Mouse (Mus musculus) forebrain, embryonic 10.5 days (tissue): ENCODE data around the gene Disp3. TPM values are rescaled to one million over a fixed set of nuclear protein-coding genes. Genes with fewer than 3 reads are reported as not detected.

Source experiments
- DNase-seq: peaks from one replicate; pipeline ENCODE4 v3.0.0-alpha.2; 2017; ENCODE audit warnings: low spot score; ENCODE audit errors: extremely low spot score
- H3K27ac ChIP-seq: fragments of 300-500 bp; sonication (generic); 2 replicates; pipeline ENCODE4 v1.5.1; 2016; ENCODE audit warnings: mild to moderate bottlenecking
- H3K27me3 ChIP-seq: fragments of 300-500 bp; sonication (generic); 2 replicates; pipeline ENCODE4 v1.6.1; 2016; ENCODE audit warnings: mild to moderate bottlenecking; ENCODE audit not compliant: poor library complexity, severe bottlenecking
- H3K36me3 ChIP-seq: fragments of 300-500 bp; sonication (generic); replicated peaks from 2 replicates; pipeline ENCODE4 v1.6.1; 2016; ENCODE audit warnings: mild to moderate bottlenecking, moderate library complexity
- H3K4me1 ChIP-seq: fragments of 300-500 bp; sonication (generic); 2 replicates; pipeline ENCODE4 v1.6.1; 2016
- H3K4me3 ChIP-seq: fragments of 300-500 bp; sonication (generic); 2 replicates; pipeline ENCODE4 v1.5.1; 2016; ENCODE audit warnings: mild to moderate bottlenecking, moderate library complexity
- H3K9me3 ChIP-seq: fragments of 300-500 bp; sonication (generic); 2 replicates; pipeline ENCODE4 v1.6.1; 2016; ENCODE audit warnings: mild to moderate bottlenecking, moderate library complexity
- WGBS: fragments of 180-500 bp; shearing (Covaris S2); methylation state at CpG from one replicate; pipeline ENCODE4 v1.1.7; 2016; 5-methylcytosine and 5-hydroxymethylcytosine counted together
- polyA plus RNA-seq: library from polyadenylated mRNA; unstranded; fragments of >200 nt; fragmentation: Nextera tagmentation; extraction: Ambion mirVana; gene quantifications from 2 replicates; pipeline ENCODE4 v1.2.1, GENCODE M21; 2016

Gene Disp3
- polyA plus RNA-seq, 1 experiment from 2014 or later, result 2.1 TPM

GRCm38 (mm10) chr4:148286226-148287031, 1.3 kb downstream of the Disp3 start:
- WGBS, result 16% methylated on average over 22 of the region's 22 CpGs
- Histone ChIP-seq H3K36me3 (no peaks in the 10 kb centered on the region), H3K4me3 (peak overlapping the region; percentile 61), H3K27me3 (peaks cover 56% of the 10 kb centered on the region), H3K4me1 (peaks cover 59% of the 10 kb centered on the region), H3K9me3 (no peaks in the 10 kb centered on the region), H3K27ac (no peak overlapping the region)
- DNase-seq, result peak; percentile 63

- 59% methylated on average over 13 of the region's 13 CpGs for WGBS
- no peak for DNase-seq
- Histone ChIP-seq H3K4me1 (peaks cover 41% of the 10 kb centered on the region), H3K36me3 (no peaks in the 10 kb centered on the region), H3K27me3 (peaks cover 55% of the 10 kb centered on the region), H3K4me3 (no peak overlapping the region), H3K27ac (no peak overlapping the region), H3K9me3 (no peaks in the 10 kb centered on the region)
Observed at GRCm38 (mm10) chr4:148284219-148284618, 3.5 kb downstream of the Disp3 start.

GRCm38 (mm10) chr4:148276816-148277491, 10.8 kb downstream of the Disp3 start:
- 19% methylated on average over 4 of the region's 4 CpGs for WGBS
- Histone ChIP-seq H3K36me3 (no peaks in the 10 kb centered on the region), H3K27ac (no peak overlapping the region), H3K4me3 (no peak overlapping the region), H3K9me3 (no peaks in the 10 kb centered on the region), H3K27me3 (peaks cover 46% of the 10 kb centered on the region), H3K4me1 (peaks cover 18% of the 10 kb centered on the region)
- DNase-seq, result no peak

DNA sequence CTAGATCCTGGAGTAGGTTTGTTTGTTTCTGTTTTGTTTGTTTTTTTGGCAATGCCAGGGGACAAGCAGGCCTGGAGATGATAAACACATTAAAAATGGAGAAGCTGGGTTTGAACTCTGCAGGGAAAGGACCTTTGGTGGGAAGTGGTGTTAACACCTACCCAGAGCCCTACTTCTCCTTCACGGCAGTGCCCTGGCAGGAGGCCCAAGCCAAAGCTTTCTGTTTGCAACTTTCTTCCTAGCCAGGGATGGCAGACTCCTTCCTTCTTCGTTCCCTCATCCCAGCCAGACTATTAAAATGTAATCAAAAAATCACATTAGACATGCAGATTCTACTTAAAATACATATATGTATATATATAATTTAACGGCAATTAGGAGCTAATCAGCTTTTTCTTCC, 13.1 kb downstream of the Disp3 start:
- no peak overlapping the region for H3K4me3 ChIP-seq
- 82% methylated on average over 3 of the region's 3 CpGs for WGBS
- DNase-seq, result no peak
- H3K36me3 ChIP-seq, result no peaks in the 10 kb centered on the region
- H3K27me3 ChIP-seq, result peaks cover 68% of the 10 kb centered on the region
- H3K27ac ChIP-seq, result no peak overlapping the region
- peaks cover 25% of the 10 kb centered on the region for H3K4me1 ChIP-seq
- no peaks in the 10 kb centered on the region for H3K9me3 ChIP-seq

DNA sequence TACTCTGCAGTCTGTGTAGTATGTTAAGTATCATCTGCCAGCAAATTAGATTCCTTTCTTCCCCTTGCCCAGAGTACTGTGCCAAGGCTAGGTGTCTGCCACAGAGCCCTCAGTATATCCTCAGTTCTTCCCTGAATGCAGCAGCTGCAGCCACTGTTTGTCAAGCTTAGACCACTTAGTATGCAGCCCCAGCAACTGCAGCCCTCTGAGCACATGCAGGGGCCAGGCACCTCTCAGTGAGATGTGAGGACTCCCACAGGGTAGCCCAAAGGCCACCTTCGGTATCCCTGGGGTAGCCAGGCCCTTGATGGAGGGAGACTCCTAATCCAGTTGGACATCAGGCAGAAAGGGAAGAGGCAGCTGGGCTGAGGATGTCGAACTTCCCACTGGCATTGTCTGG, 14.5 kb downstream of the Disp3 start:
- Histone ChIP-seq H3K36me3 (no peaks in the 10 kb centered on the region), H3K27ac (no peak overlapping the region), H3K9me3 (no peaks in the 10 kb centered on the region), H3K4me1 (peaks cover 25% of the 10 kb centered on the region), H3K4me3 (no peak overlapping the region), H3K27me3 (peaks cover 74% of the 10 kb centered on the region)
- DNase-seq, result no peak
- WGBS, result 8% methylated on average over 2 of the region's 2 CpGs

DNA sequence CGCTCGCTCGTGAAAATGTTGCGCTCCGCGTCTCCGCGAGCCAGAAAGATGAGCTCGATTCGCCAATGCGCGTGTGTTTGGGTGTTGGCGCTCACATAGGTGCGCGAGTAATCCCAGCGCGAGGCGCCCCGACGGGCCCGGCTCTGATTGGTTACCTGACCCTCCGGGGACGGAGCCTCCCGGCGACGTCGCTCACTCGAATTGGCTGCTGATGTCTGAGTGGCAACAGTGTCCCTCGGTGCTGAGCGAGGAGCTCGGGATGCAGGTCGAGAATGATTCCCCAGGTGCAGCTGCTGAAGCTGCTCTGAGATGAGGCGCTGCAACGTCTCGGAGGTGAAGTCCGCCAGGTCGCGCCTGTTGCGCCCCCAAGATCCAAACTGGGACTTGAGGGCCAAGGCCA, 16.1 kb downstream of the Disp3 start:
- no peaks in the 10 kb centered on the region for H3K36me3 ChIP-seq
- no peak overlapping the region for H3K27ac ChIP-seq
- H3K9me3 ChIP-seq, result no peaks in the 10 kb centered on the region
- 6% methylated on average over 39 of the region's 39 CpGs for WGBS
- H3K4me3 ChIP-seq, result peak overlapping the region; percentile 34
- peaks cover 67% of the 10 kb centered on the region for H3K27me3 ChIP-seq
- H3K4me1 ChIP-seq, result peaks cover 15% of the 10 kb centered on the region
- no peak for DNase-seq

DNA sequence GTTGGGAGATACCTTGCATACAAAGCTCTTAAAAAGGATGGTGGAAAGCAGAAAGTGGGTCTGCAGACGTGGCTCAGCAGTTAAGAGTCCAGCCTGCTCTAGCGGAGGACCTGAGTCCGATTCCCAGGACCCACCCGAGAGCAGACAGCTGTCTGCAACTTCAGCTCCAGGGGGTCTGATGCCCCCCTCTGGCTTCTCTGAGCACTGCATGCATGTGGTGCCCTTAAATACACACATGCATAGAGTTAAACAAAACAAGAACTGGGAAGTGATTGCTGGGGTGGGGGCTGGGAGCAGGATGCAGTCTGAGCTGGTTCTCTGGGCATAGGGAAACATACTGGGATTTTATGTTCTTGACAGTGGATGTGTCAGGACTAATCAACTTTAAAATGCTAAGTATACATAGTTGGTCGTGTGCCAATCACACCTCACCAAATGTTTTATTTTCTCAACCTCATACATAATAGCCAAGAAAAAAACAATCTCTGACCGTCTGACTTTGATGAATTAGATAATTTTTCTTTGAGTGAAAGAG, 20.7 kb downstream of the Disp3 start:
- no peak for DNase-seq
- H3K27ac ChIP-seq, result no peak overlapping the region
- peaks cover 8% of the 10 kb centered on the region for H3K4me1 ChIP-seq

GRCm38 (mm10) chr4:148259941-148260340, 27.8 kb downstream of the Disp3 start:
- WGBS, result 92% methylated on average over 4 of the region's 4 CpGs
- 0 out of 2 replicates have a peak, but pooled peaks cover 10% of the 10 kb centered on the region for H3K27me3 ChIP-seq
- no peak overlapping the region for H3K4me3 ChIP-seq
- no peak for DNase-seq
- H3K36me3 ChIP-seq, result no peaks in the 10 kb centered on the region
- H3K27ac ChIP-seq, result no peak overlapping the region
- H3K9me3 ChIP-seq, result no peaks in the 10 kb centered on the region
- H3K4me1 ChIP-seq, result peaks cover 6% of the 10 kb centered on the region; the same call in 1 of the 2 replicates

More for the DNA sequence above, 20.7 kb downstream of the Disp3 start:
- Histone ChIP-seq H3K36me3 (no peaks in the 10 kb centered on the region), H3K4me3 (no peak overlapping the region), H3K27me3 (peaks cover 29% of the 10 kb centered on the region), H3K9me3 (no peaks in the 10 kb centered on the region)
- 93% methylated on average over 6 of the region's 6 CpGs for WGBS

DNA sequence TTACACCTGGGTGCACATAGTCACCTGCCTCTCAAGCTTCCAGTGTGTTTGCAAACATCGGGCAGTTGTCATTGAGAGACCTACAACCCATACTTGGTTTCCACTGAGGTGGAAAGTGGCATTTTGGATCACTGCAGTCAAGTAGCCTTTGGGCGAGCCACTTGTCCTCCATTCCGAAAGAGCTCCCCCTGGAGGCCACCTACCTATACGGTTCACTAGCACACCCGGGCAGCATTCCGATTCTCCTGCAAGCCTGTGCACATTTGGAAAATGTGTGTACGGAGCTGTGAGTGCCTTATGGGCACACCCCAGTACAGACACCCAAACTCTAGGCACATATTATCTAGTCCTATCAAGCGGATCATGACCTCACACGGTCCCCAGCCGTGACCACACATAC, 38.4 kb downstream of the Disp3 start:
- no peak overlapping the region for H3K4me3 ChIP-seq
- 48% methylated on average over 10 of the region's 10 CpGs for WGBS
- H3K36me3 ChIP-seq, result no peaks in the 10 kb centered on the region; the same call in 1 of the 2 replicates
- peaks cover 4% of the 10 kb centered on the region; the same call in 1 of the 2 replicates for H3K9me3 ChIP-seq
- H3K27me3 ChIP-seq, result no peaks in the 10 kb centered on the region
- DNase-seq, result peak; percentile 29
- H3K4me1 ChIP-seq, result no peaks in the 10 kb centered on the region
- no peak overlapping the region for H3K27ac ChIP-seq

GRCm38 (mm10) chr4:148240387-148240786, 47.4 kb downstream of the Disp3 start:
- H3K27me3 ChIP-seq, result no peaks in the 10 kb centered on the region; the same call in 1 of the 2 replicates
- 84% methylated on average over 9 of the region's 9 CpGs for whole genome bisulfite sequencing
- H3K9me3 ChIP-seq, result no peaks in the 10 kb centered on the region
- H3K27ac ChIP-seq, result no peak overlapping the region
- H3K36me3 ChIP-seq, result no peaks in the 10 kb centered on the region
- no peak overlapping the region for H3K4me3 ChIP-seq
- H3K4me1 ChIP-seq, result peaks cover 32% of the 10 kb centered on the region
- DNase-seq, result no peak

DNA sequence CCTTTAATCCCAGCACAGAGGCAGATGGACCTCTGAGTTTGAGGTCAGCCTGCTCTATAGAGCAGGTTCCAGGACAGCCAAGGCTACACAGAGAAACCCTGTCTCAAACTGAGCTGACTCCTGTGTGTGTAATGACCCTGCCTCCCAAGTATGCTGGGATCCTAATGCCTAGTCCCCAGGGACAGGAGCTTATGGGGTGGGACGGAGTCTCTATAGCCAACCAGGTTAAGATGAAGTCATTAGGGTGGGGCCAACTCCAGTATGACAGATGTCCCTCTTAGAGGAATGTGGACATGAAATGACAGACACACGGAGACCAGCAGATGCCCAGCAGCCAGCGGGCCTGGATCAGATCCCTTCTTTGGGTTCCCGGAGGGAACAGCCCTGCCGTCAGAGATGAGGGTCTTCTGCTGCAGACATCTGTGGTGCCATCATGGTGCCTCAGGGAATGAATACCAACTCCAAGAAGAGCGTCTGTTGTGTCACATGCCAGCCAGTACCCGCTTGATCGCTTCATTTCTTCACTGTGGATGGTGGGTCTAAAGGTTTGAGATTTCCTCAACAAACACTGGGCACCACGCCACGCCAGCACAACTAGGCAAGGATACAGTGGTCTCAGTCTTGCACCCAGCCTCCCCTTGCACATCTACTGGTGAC, 48.2 kb downstream of the Disp3 start:
- Histone ChIP-seq H3K4me3 (no peak overlapping the region), H3K9me3 (no peaks in the 10 kb centered on the region), H3K27ac (no peak overlapping the region), H3K36me3 (no peaks in the 10 kb centered on the region), H3K4me1 (peaks cover 32% of the 10 kb centered on the region), H3K27me3 (no peaks in the 10 kb centered on the region; the same call in 1 of the 2 replicates)
- DNase-seq, result no peak
- WGBS, result 93% methylated on average over 10 of the region's 10 CpGs

GRCm38 (mm10) chr4:148238919-148239318, 48.8 kb downstream of the Disp3 start:
- Histone ChIP-seq H3K36me3 (no peaks in the 10 kb centered on the region), H3K27ac (no peak overlapping the region), H3K9me3 (no peaks in the 10 kb centered on the region), H3K27me3 (no peaks in the 10 kb centered on the region; the same call in 1 of the 2 replicates), H3K4me3 (no peak overlapping the region), H3K4me1 (peaks cover 32% of the 10 kb centered on the region)
- WGBS, result 73% methylated on average over 6 of the region's 6 CpGs
- no peak for DNase-seq
